Mouse (Mus musculus) spleen, adult 2 months (tissue): ENCODE measurements at regions not wholly inside any gene's neighbourhood (a gene's known extent, or its start where the extent isn't known, plus 50 kb on each side); places are given as distances from the start of the nearest gene placed in this dataset.

Experiments used
- CTCF ChIP-seq: fragments of 200-500 bp; IDR thresholded peaks from 2 replicates; pipeline ENCODE4 v1.5.1; 2011; ENCODE audit warnings: mild to moderate bottlenecking, inconsistent platforms; ENCODE audit not compliant: insufficient read depth, insufficient read length, insufficient replicate concordance; ENCODE audit errors: extremely low read depth
- POLR2A ChIP-seq: fragments of 200-500 bp; IDR thresholded peaks from 2 replicates; pipeline ENCODE4 v1.6.1; 2011; ENCODE audit warnings: low read depth, low read length, inconsistent platforms

DNA sequence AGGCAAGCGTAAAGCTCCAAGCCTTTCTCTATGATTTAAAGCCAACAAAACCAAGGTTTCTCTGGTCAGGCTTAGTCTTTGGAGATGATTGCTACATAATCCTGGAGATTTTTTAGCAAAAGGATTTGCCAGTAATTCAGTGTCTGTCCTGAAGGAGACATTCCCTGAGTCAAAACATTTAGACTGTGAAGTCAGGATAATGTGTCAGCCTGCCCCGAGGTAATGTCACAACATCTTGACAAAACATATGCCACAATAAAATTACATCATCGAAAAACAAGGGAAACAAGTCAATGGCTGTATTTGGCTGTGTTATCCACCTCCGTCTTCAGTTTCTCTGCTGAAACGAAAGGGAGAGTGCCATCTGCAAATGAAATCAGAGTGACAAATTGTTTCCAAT lies 101.8 kb downstream of the Npy start:
- TF ChIP-seq CTCF (no peak), POLR2A (no peak)
